Mouse (Mus musculus): Measurements from ENCODE around the gene Gtsf1l. TPM values are rescaled to one million over a fixed set of nuclear protein-coding genes. Genes with fewer than 3 reads are reported as not detected.

Gtsf1l gene
- polyA plus RNA-seq, 1 experiment, result not detected

- Histone ChIP-seq H3K4me3 (replicated peaks) (no peak overlapping the region), H3K27me3 (ENCODE audit: control insufficient read depth) (no peaks in the 10 kb centered on the region; the same call in 1 of the 2 replicates), H3K9me3 (ENCODE audit: control insufficient read depth, low read length) (no peaks in the 10 kb centered on the region), H3K4me1 (ENCODE audit: control insufficient read depth) (no peaks in the 10 kb centered on the region; the same call in 1 of the 2 replicates), H3K36me3 (ENCODE audit: control insufficient read depth) (no peaks in the 10 kb centered on the region)
- TF ChIP-seq GATA1 (IDR thresholded peaks at IDR 0.05; ENCODE audit: low read length), result no peak
- TF ChIP-seq TAL1 (IDR thresholded peaks at IDR 0.05; ENCODE audit: low read length), result no peak
Measured at GRCm38 (mm10) chr2:163099919-163100318, 12.3 kb upstream of the Gtsf1l start.

DNA sequence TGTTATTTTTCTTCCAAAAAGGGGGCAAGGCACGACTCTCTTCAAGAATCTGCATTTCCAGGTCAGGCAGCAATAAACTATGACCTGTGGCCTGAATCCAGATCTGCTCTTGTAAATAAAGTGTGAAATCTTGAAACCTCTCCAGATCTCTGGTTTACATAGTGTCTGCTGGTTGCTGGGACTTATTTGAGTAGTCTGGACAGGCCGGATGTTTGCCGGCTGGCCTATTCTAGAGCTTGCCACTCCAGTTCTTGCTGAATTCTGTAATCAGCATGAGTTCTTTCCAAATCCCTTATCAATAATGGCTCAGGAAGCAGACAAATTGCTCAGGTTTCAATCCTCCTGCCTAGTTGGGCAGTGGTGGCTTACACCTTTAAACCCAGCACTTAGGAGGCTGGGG, 8.1 kb upstream of the Gtsf1l start:
- H3K4me1 ChIP-seq (ENCODE audit: control insufficient read depth), result no peaks in the 10 kb centered on the region
- no peak overlapping the region for H3K4me3 ChIP-seq (replicated peaks)
- TF ChIP-seq TAL1 (IDR thresholded peaks at IDR 0.05; ENCODE audit: low read length) (no peak), GATA1 (IDR thresholded peaks at IDR 0.05; ENCODE audit: low read length) (no peak)
- no peaks in the 10 kb centered on the region; the same call in 1 of the 2 replicates for H3K27me3 ChIP-seq (ENCODE audit: control insufficient read depth)
- H3K36me3 ChIP-seq (ENCODE audit: control insufficient read depth), result no peaks in the 10 kb centered on the region
- H3K9me3 ChIP-seq (ENCODE audit: control insufficient read depth, low read length), result no peaks in the 10 kb centered on the region

GRCm38 (mm10) chr2:163094909-163095308, 7.3 kb upstream of the Gtsf1l start:
- TF ChIP-seq TAL1 (IDR thresholded peaks at IDR 0.05; ENCODE audit: low read length) (no peak), GATA1 (IDR thresholded peaks at IDR 0.05; ENCODE audit: low read length) (no peak)
- Histone ChIP-seq H3K4me3 (replicated peaks) (no peak overlapping the region), H3K36me3 (ENCODE audit: control insufficient read depth) (no peaks in the 10 kb centered on the region), H3K27me3 (ENCODE audit: control insufficient read depth) (no peaks in the 10 kb centered on the region; the same call in 1 of the 2 replicates), H3K9me3 (ENCODE audit: control insufficient read depth, low read length) (no peaks in the 10 kb centered on the region), H3K4me1 (ENCODE audit: control insufficient read depth) (no peaks in the 10 kb centered on the region)

DNA sequence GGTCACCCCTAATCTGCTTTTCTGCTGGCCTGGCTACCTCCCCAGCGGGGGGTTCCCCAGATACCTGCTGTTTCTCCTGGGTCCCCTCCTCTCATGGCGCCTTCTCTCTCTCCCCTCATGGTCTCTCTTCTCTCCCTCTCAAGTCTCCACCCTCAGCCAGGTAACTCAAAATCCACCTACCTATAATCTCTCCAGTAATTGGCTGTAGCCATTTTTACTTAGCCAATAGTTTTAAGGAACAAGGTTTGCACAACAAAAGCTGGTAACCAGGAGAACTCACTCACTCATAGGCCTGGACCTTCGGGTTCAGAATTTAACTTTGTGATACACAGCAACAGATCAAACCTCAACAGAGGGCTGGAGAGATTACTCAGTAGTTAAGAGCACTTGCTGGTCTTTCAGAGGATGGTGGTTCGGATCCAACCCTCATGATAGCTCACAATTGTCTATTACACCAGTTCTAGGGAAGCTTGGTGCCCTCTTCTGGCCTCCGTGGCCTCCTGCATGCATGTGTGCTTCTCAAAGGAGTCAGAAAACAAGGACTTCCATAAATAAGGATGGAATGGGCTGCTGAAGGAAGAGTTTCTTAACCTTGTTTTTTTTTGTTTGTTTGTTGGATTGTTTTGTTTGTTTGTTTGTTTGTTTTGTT, 1.9 kb upstream of the Gtsf1l start:
- H3K4me1 ChIP-seq (ENCODE audit: control insufficient read depth), result no peaks in the 10 kb centered on the region
- peaks cover 11% of the 10 kb centered on the region for H3K36me3 ChIP-seq (ENCODE audit: control insufficient read depth)
- TF ChIP-seq GATA1 (IDR thresholded peaks at IDR 0.05; ENCODE audit: low read length) (no peak), TAL1 (IDR thresholded peaks at IDR 0.05; ENCODE audit: low read length) (no peak)
- H3K27me3 ChIP-seq (ENCODE audit: control insufficient read depth), result no peaks in the 10 kb centered on the region
- no peaks in the 10 kb centered on the region for H3K9me3 ChIP-seq (ENCODE audit: control insufficient read depth, low read length)
- H3K4me3 ChIP-seq (replicated peaks), result no peak overlapping the region

GRCm38 (mm10) chr2:163086561-163086960, 1.1 kb downstream of the Gtsf1l start:
- no peaks in the 10 kb centered on the region for H3K27me3 ChIP-seq (ENCODE audit: control insufficient read depth)
- peaks cover 38% of the 10 kb centered on the region for H3K36me3 ChIP-seq (ENCODE audit: control insufficient read depth)
- no peaks in the 10 kb centered on the region for H3K4me1 ChIP-seq (ENCODE audit: control insufficient read depth)

DNA sequence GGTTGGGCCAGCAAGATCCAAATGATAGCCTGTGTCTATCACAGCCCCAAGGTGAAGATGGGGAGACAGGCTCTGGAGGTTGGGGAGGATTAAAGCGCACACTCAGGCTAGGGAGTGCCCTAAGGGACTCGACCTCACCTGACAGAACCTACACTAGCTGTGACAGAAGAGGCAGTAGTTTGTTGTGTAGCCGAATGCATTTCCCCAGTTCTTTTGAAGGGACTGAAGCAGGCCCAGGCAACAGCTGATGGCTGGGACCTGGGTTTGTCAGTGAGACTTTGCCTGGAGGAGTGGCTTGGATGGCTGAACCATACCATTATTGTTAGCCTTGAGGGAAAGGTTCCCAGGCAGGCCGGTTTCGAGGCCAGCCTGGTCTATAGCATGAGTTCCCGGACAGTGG, 2.6 kb downstream of the Gtsf1l start:
- TF ChIP-seq GATA1 (IDR thresholded peaks at IDR 0.05; ENCODE audit: low read length), result no peak
- TF ChIP-seq TAL1 (IDR thresholded peaks at IDR 0.05; ENCODE audit: low read length), result no peak
- Histone ChIP-seq H3K27me3 (ENCODE audit: control insufficient read depth) (no peaks in the 10 kb centered on the region), H3K9me3 (ENCODE audit: control insufficient read depth, low read length) (no peaks in the 10 kb centered on the region), H3K36me3 (ENCODE audit: control insufficient read depth) (peaks cover 53% of the 10 kb centered on the region), H3K4me3 (replicated peaks) (no peak overlapping the region), H3K4me1 (ENCODE audit: control insufficient read depth) (no peaks in the 10 kb centered on the region)

More at GRCm38 (mm10) chr2:163086561-163086960, 1.1 kb downstream of the Gtsf1l start:
- no peak overlapping the region for H3K4me3 ChIP-seq (replicated peaks)
- no peaks in the 10 kb centered on the region for H3K9me3 ChIP-seq (ENCODE audit: control insufficient read depth, low read length)
- TF ChIP-seq TAL1 (IDR thresholded peaks at IDR 0.05; ENCODE audit: low read length) (no peak), GATA1 (IDR thresholded peaks at IDR 0.05; ENCODE audit: low read length) (no peak)

GRCm38 (mm10) chr2:163084519-163084918, 3.1 kb downstream of the Gtsf1l start:
- Histone ChIP-seq H3K9me3 (ENCODE audit: control insufficient read depth, low read length) (no peaks in the 10 kb centered on the region), H3K4me1 (ENCODE audit: control insufficient read depth) (no peaks in the 10 kb centered on the region), H3K4me3 (replicated peaks) (no peak overlapping the region), H3K27me3 (ENCODE audit: control insufficient read depth) (no peaks in the 10 kb centered on the region), H3K36me3 (ENCODE audit: control insufficient read depth) (peaks cover 58% of the 10 kb centered on the region)
- TF ChIP-seq GATA1 (IDR thresholded peaks at IDR 0.05; ENCODE audit: low read length), result no peak
- TF ChIP-seq TAL1 (IDR thresholded peaks at IDR 0.05; ENCODE audit: low read length), result no peak

GRCm38 (mm10) chr2:163082591-163082990, 5.1 kb downstream of the Gtsf1l start:
- H3K36me3 ChIP-seq (ENCODE audit: control insufficient read depth), result peaks cover 78% of the 10 kb centered on the region

GRCm38 (mm10) chr2:163079041-163079440, 8.6 kb downstream of the Gtsf1l start:
- peaks cover 97% of the 10 kb centered on the region for H3K36me3 ChIP-seq (ENCODE audit: control insufficient read depth)
- no peak overlapping the region for H3K4me3 ChIP-seq (replicated peaks)
- TF ChIP-seq TAL1 (IDR thresholded peaks at IDR 0.05; ENCODE audit: low read length), result no peak
- no peak for TF ChIP-seq GATA1 (IDR thresholded peaks at IDR 0.05; ENCODE audit: low read length)
- H3K4me1 ChIP-seq (ENCODE audit: control insufficient read depth), result no peaks in the 10 kb centered on the region
- H3K9me3 ChIP-seq (ENCODE audit: control insufficient read depth, low read length), result no peaks in the 10 kb centered on the region
- H3K27me3 ChIP-seq (ENCODE audit: control insufficient read depth), result no peaks in the 10 kb centered on the region

More at GRCm38 (mm10) chr2:163082591-163082990, 5.1 kb downstream of the Gtsf1l start:
- H3K4me1 ChIP-seq (ENCODE audit: control insufficient read depth), result no peaks in the 10 kb centered on the region
- no peaks in the 10 kb centered on the region for H3K27me3 ChIP-seq (ENCODE audit: control insufficient read depth)
- no peak overlapping the region for H3K4me3 ChIP-seq (replicated peaks)
- H3K9me3 ChIP-seq (ENCODE audit: control insufficient read depth, low read length), result no peaks in the 10 kb centered on the region
- TF ChIP-seq GATA1 (IDR thresholded peaks at IDR 0.05; ENCODE audit: low read length) (no peak), TAL1 (IDR thresholded peaks at IDR 0.05; ENCODE audit: low read length) (no peak)
